Mouse (Mus musculus) kidney, postnatal 25 days (tissue): ENCODE results near the gene C87977.
"Not testable (repeated sequence)": the region's sequence is repeated elsewhere in the genome, so short reads cannot be mapped to it uniquely, and the experiment has no call there.

ENCODE experiments used
- DNase-seq, 2 experiments: peaks; one replicate each; pipeline ENCODE4 v3.0.0; 2021; ENCODE audit warnings: mixed read lengths in 2 of 2

The C87977 gene

DNA sequence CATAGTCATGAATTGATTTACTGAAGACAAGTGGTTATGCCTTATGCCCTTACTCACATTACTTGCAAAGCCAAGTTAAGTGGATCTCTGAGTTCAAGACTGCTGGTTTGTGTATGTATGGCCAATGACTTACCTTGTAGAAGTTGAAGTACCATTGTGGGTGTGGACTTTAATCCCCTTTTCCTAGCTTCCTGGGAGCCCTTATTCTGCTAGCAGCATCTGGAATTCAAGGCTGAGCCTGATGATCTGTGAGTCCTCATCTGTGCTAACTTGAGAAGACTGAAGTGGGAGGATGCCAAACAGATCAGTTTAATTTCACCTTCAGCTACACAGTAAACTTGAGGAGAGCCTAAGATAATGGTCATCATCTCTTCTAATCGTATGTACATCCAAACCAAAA, at the start of gene C87977:
TSS of gene C87977 (minus strand) at position 101 of the 400 bp plus-strand sequence.
- not testable (repeated sequence) for DNase-seq

DNA sequence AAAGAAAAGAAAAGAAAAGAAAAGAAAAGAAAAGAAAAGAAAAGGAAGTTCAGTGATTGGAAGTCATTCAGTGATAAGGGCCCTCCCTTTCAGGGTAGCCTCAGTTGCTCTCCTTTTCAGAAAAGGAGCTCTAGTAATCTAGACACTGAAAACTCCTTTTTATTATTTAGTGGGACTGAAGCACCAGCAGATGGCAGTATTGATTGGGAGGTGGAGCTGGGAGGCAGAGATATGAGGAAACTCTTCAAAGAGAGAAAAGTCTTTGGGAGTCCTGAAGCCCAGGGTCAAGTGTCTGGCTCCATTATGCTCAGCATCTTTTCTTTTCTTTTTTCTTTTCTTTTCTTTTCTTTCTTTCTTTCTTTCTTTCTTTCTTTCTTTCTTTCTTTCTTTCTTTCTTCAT, 41.6 kb upstream of the C87977 start:
- not testable (repeated sequence) for DNase-seq

DNA sequence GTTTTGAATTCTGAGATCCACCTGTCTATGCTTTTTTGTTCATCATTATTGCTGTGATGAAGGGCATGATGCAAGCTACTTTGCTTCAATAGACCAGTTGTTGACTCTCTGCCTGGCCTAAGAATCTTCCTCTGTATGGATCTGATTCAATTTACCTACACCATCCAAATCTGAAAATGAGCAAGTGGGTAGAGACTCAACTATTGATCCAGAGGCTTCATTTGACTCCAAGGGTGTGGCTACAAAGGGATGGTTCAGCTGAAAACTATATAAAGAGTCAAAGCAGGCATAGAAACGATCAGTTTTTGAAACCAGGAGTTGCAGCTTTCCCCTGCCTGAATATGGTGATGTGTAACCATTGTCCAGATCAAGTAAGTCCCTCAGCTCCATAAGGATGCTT, 22.7 kb downstream of the C87977 start, which contains the start of gene Oog2:
TSS of gene Oog2 (plus strand) at position 301 of the 400 bp plus-strand sequence.
- no peak for DNase-seq

DNA sequence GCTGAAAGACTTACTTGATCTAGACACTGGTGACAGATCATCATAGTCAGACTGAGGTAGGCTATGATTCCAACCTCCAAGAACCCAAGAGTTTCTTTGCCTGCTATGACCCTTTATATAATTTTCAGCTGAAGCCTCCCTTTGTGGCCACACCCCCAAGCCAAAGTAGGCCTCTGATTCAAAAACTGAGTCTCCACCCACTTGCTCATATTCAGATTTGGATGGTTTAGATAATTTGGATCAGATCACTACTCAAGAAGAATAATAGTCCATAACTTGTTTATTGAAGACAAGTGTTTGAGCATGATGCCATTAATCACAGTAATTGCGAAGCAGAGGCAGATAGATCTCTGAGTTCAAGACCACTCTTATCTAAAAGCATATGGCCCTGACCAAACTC, 50.6 kb downstream of the C87977 start, which contains the start of gene Oog3:
TSS of gene Oog3 (minus strand) at position 101 of the 400 bp plus-strand sequence.
- DNase-seq: no peak
